Mouse (Mus musculus) megakaryocyte-erythroid progenitor cell, adult 5-6 weeks (primary cell): Measurements from ENCODE around the gene Umod. TPM values are rescaled to one million over a fixed set of nuclear protein-coding genes. Genes with fewer than 3 reads are reported as not detected.

Experiments used
- ATAC-seq: replicated peaks from 2 replicates; pipeline ENCODE4 v1.8.0; 2016; ENCODE audit warnings: mild to moderate bottlenecking, inconsistent platforms; ENCODE audit not compliant: severe bottlenecking, poor library complexity, low FRiP score, low TSS enrichment
- total RNA-seq, 2 experiments: library from RNA; stranded (forward) in 1 of 2; stranded (reverse) in 1 of 2; fragments of 200-1000, 215-1000 nt in 1 of 2; fragments of >200 nt in 1 of 2; fragmentation: Nextera tagmentation in 1 of 2; gene quantifications; 2 replicates each; pipeline ENCODE4 v1.2.3; 2014 to 2017

Umod gene
- not detected in 2 replicates for total RNA-seq (2014; fragmentation: Nextera tagmentation)
- total RNA-seq (2017) = not detected in 2 replicates

DNA sequence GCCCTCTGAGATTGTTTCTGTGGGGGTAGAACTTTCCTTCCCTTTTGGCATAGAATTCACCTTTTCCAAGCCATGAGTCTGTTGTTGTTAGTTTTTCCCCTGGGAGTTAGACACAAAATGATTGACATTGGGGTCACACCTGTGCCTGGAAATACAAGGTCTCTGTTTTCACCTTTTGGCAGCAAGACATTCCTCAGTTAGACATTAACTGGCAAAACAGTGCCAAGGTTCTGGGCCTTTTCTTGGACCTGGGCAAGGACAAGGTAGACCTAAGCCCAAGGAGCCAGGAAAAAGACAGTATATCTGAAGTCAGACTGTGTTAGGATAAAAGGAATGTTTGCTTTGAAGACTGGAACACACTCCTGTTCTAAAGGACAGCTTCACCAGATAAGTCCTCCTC is at the start of gene Umod:
TSS of gene Umod (minus strand) at position 27 of the 400 bp plus-strand sequence.
- ATAC-seq = no peak

GRCm38 (mm10) chr7:119528617-119529016 is 49.5 kb upstream of the Umod start:
- ATAC-seq = no peak

GRCm38 (mm10) chr7:119527548-119527947 is 48.5 kb upstream of the Umod start:
- ATAC-seq = no peak

DNA sequence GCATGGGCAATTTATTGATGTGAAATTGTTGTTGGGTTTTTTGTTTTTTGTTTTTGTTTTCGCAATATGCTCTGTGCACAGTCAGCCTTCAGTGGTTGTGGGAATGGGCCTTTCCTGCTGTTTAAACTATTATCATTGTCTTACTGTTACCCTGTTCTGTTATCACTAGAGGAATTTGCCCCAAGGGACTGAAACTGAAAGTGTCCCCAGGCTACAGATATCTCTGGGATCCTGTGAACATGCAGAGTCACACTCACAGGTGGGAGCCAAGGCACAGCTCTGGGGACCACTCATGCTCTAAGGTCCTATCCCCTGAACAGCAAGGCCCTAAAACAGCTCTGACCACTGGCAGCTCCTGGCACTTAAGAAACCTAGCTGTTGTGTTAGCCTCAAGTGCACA is 48.1 kb upstream of the Umod start:
- no peak for ATAC-seq

GRCm38 (mm10) chr7:119526486-119526885 is 47.4 kb upstream of the Umod start:
- ATAC-seq = no peak

GRCm38 (mm10) chr7:119525881-119526281 is 46.8 kb upstream of the Umod start:
- ATAC-seq = no peak

DNA sequence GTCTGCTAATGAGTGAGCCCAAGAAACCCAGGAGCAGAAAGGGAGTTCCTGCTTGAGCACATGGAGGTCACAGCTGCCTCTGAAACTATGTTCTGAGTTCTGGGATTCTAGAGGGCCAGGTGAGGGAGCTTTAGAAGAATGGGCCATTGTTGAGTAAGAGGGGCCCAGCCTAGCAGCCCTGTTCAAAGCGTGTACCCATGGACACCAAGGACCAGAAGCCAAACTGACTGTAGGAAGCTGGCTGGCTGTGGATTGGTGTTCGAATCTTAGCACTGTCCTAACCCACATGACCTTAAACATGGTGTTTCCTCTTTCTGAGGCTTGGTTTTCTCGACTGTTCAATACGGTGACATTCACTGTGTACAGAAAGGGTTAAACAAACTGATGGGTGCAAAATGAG is 44.3 kb upstream of the Umod start, which contains the start of gene Pdilt:
TSS of gene Pdilt (minus strand) at position 101 of the 400 bp plus-strand sequence.
- ATAC-seq = no peak

- no peak for ATAC-seq
Observed at GRCm38 (mm10) chr7:119522385-119522784, 43.3 kb upstream of the Umod start.

DNA sequence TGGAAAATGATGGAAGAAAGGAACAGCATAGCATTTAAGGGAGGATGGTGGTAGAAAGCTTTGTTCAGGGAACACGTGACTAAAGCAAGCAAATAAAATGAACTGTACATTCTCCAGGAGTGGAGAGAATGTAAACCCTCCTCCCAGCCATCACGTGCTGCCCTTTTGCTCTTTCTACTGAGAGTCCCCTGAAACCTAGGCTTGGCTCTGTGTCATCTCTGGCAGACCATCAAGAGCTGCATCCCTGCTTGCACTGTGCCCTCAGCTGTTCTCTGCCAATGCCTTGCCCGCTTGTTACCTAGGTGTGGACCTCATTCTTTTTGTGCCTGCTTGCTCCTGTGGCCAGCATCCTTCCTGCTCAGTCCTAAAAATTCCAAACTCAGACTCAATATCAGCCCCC is 42.7 kb upstream of the Umod start:
- no peak for ATAC-seq

DNA sequence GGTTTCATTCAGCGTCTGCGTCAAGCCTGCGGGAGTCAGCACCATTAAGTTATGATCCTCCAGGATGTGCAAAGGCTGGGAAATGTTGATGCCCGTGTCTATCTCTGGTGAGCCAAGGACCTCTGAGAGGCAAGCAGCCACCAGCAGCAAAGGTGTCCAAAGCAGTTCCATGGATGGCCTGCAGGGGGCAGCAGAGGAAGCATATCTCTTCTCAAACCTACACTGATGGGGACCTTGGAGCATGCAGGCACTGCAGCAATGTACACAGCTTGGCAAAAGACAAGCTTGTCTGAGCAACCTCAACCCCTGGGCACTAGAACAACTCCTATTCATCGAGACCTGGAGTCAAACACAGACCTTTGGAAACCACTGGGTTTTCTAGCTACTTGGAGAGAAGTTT is 40.6 kb upstream of the Umod start:
- ATAC-seq = 0 out of 2 replicates have a peak, but pooled peaks have one; percentile 62

GRCm38 (mm10) chr7:119519163-119519562 is 40.1 kb upstream of the Umod start, which contains the start of gene Acsm5:
Gene Acsm5 (plus strand): TSS chr7:119519463.
- ATAC-seq = no peak

GRCm38 (mm10) chr7:119516272-119516558 is 37.1 kb upstream of the Umod start:
- ATAC-seq = no peak

GRCm38 (mm10) chr7:119515492-119516271 is 36.6 kb upstream of the Umod start:
- peak; percentile 71 for ATAC-seq

DNA sequence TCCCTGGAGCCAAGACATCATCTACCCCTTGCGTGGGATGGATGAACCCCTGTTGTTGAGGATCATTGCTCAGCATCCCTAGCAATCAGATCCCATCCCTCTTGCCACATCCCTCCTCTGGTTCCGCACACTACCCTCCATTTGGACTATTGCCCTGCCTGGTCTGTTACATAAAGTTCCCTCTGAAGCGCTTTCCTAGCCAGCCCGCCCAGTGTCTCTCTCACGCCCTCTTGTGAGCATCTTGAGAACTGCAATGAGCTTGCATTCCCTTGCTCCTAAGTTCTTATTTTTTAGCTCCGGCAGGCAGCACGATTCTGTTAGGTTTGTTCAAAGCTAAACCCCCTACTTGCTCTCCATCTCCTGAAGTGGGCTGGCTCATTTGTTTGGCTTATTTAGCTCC is 34.0 kb upstream of the Umod start:
- ATAC-seq = no peak

DNA sequence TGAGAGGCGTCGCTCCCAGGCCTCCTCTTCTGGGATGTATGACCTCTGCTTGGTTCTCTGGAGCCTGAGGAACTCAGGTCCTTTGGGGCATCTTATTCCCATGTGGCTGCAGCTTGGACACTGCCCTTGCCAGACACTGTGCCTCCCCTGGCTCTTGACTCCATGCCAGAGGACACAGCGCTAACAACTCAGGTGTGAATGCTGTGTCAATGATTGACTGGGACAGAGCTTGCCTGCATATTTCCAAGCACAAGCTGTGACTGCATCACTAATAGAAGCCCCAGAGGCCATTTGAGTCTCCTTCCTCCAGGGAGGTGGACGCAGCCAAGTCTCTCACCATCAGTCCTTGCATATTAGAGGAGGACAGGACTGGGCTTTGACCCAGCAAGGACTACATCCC is 32.1 kb upstream of the Umod start:
- no peak for ATAC-seq

- no peak for ATAC-seq
Observed at GRCm38 (mm10) chr7:119490041-119490780, 11.1 kb upstream of the Umod start.

- no peak for ATAC-seq
Observed at GRCm38 (mm10) chr7:119486683-119487082, 7.6 kb upstream of the Umod start.

DNA sequence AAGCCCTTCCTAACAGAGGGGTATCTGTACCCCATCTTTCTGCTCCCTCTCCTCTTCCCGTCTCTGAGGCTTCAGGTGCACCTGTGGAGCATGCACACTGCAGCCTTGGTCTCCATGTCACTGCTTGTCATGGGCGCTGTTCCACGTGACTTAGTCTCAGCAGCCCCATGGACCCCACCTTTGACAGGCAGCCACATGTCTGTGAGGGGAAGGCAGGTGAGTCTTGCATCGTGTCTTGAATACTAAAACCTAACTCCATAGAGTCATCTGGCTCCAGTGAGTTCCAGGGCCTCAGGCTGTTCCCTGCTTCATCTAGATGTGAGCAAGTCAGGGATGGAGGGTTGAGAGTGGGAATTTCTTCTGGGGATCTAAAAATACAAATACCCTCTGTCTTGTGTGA is 5.1 kb upstream of the Umod start:
- ATAC-seq = no peak

DNA sequence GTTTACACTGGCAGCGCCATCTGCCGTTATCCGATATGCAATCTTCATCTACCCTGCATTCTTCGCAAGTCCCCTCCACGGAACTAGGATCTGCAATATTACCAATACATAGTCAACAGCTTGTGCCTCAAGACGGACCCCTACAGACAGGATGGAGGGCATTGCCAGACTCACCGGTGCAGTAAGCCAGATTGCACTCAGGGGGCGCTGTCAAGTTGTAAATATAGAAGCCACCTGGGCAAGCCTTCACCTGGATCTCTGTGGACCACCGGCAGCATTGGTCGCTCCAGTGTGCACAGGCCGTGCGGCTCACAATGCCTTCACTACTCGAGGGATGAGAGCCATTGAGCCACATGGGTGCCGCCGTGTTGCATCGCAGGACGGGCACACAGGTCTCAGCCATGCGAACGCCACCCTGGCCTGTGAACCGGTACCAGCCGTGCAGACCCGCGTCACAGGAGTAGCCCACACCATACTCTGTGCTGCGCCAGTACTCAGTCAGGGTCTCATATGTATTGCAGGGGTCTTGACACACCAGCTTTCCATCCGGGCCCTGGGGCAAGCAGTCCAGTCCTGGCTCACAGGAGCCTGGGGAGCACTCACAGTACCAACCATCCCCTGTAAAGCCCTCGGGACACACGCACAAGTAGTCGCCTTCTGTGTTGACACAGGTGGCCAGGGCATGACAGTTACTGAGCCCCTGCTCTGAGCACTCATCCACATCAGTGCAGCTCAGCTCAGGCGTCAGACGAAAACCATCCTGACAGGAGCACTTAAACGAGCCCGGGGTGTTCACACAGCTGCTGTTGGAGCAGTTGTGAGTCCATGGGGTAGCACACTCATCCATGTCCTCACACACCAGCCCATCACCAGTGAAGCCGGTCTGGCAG is 2.3 kb downstream of the Umod start:
- no peak for ATAC-seq

DNA sequence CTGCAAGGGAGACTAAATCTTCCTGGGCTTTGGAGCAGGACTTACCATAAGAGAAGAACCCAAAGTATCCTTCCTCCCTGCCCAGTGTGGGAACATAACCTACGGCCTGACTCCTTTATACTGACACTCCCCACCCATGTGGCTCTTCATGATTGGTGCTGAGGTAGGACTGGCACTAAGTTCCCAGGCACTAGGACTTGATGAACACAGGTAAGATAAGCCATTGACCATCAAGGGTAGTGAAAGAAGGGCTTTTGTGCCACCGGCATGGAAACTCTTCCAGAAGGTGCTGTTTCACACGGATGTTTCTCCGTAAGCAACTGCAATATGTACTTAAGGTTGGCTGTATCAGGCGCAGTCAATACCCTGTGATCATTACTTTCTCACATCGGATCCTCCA is 19.9 kb downstream of the Umod start, which contains the start of gene Gp2:
TSS of gene Gp2 (minus strand) at position 101 of the 400 bp plus-strand sequence.
- no peak for ATAC-seq
